Mouse (Mus musculus) liver, postnatal 0 days (tissue): ENCODE data around the gene Gm6401.
"Not testable (repeated sequence)": the region's sequence is repeated elsewhere in the genome, so short reads cannot be mapped to it uniquely, and the experiment has no call there.

Experiments
- CTCF ChIP-seq: sonication (generic); IDR thresholded peaks from 2 replicates; pipeline ENCODE4 v1.5.1; 2016; ENCODE audit warnings: antibody characterized with exemption, low read depth
- EP300 ChIP-seq: IDR thresholded peaks from 2 replicates; pipeline ENCODE4 v1.6.1; 2016; ENCODE audit warnings: antibody characterized with exemption, low read depth, mild to moderate bottlenecking

DNA sequence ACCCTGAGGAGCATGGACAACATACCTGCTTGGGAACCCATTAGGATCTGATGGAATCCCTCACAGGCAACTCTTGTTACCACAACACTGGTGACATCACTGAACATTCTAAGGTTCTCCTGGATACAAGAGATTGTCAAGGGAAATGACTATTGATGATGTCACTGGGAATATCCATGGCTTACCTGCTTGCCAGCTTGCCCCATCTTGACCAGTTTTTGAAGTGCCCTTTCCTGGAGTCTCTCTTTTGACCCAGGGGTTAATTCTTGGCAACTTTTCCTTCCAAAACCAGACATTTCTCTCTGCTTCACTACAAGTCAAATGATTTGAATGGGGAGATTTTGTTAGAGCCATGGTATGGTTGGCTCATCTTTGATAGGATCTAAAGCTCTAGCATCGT, 15.5 kb upstream of the Gm6401 start, which contains the start of gene Gm3543:
- TF ChIP-seq CTCF, EP300: not testable (repeated sequence)
